Mouse (Mus musculus): ENCODE results near the gene Dab2ip. TPM values are rescaled to one million over a fixed set of nuclear protein-coding genes. Genes with fewer than 3 reads are reported as not detected.

Dab2ip gene
- polyA plus RNA-seq, 1 experiment from 2014 or later, result 27.0 TPM

GRCm38 (mm10) chr2:35622261-35623103 lies 64.4 kb downstream of the Dab2ip start:
- peak overlapping the region; percentile 84 for H3K9ac ChIP-seq (ENCODE audit: low read depth, low read length)
- H3K27ac ChIP-seq (ENCODE audit: low read length), result peak overlapping the region; percentile 71
- H3K36me3 ChIP-seq (ENCODE audit: control insufficient read depth, insufficient read depth, low read length), result peaks cover 4% of the 10 kb centered on the region; the same call in 1 of the 2 replicates
- H3K4me1 ChIP-seq (ENCODE audit: control insufficient read depth, insufficient read depth, low read length), result peaks cover 87% of the 10 kb centered on the region
- H3K4me2 ChIP-seq (ENCODE audit: low read depth, low read length), result peak overlapping the region; percentile 69
- WGBS, result 3% methylated on average over 20 of the region's 20 CpGs
- peak overlapping the region; percentile 77 for H3K4me3 ChIP-seq (ENCODE audit: low read length)
- no peaks in the 10 kb centered on the region for H3K9me3 ChIP-seq (ENCODE audit: control insufficient read depth, low read length)
- no peaks in the 10 kb centered on the region for H3K27me3 ChIP-seq (replicated peaks; ENCODE audit: control insufficient read depth, insufficient read depth, low read length)
- ATAC-seq, result peak; percentile 9

GRCm38 (mm10) chr2:35623104-35623377 lies 65.0 kb downstream of the Dab2ip start:
- peaks cover 4% of the 10 kb centered on the region; the same call in 1 of the 2 replicates for H3K36me3 ChIP-seq (ENCODE audit: control insufficient read depth, insufficient read depth, low read length)
- peaks cover 86% of the 10 kb centered on the region for H3K4me1 ChIP-seq (ENCODE audit: control insufficient read depth, insufficient read depth, low read length)
- H3K4me3 ChIP-seq (ENCODE audit: low read length), result peak overlapping the region; percentile 77
- peak overlapping the region; percentile 84 for H3K9ac ChIP-seq (ENCODE audit: low read depth, low read length)
- H3K27me3 ChIP-seq (replicated peaks; ENCODE audit: control insufficient read depth, insufficient read depth, low read length), result no peaks in the 10 kb centered on the region
- 31% methylated on average over 4 of the region's 4 CpGs for WGBS
- H3K9me3 ChIP-seq (ENCODE audit: control insufficient read depth, low read length), result no peaks in the 10 kb centered on the region
- no peak for ATAC-seq
- peak overlapping the region; percentile 71; the same call in 1 of the 2 replicates for H3K27ac ChIP-seq (ENCODE audit: low read length)
- peak overlapping the region; percentile 69 for H3K4me2 ChIP-seq (ENCODE audit: low read depth, low read length)

GRCm38 (mm10) chr2:35623431-35624148 lies 65.5 kb downstream of the Dab2ip start:
- 32% methylated on average over 12 of the region's 12 CpGs for WGBS
- Histone ChIP-seq H3K4me1 (ENCODE audit: control insufficient read depth, insufficient read depth, low read length) (peaks cover 84% of the 10 kb centered on the region), H3K27me3 (replicated peaks; ENCODE audit: control insufficient read depth, insufficient read depth, low read length) (no peaks in the 10 kb centered on the region), H3K9ac (ENCODE audit: low read depth, low read length) (peak overlapping the region; percentile 84), H3K27ac (ENCODE audit: low read length) (no peak overlapping the region), H3K36me3 (ENCODE audit: control insufficient read depth, insufficient read depth, low read length) (peaks cover 4% of the 10 kb centered on the region; the same call in 1 of the 2 replicates), H3K9me3 (ENCODE audit: control insufficient read depth, low read length) (no peaks in the 10 kb centered on the region), H3K4me2 (ENCODE audit: low read depth, low read length) (peak overlapping the region; percentile 69), H3K4me3 (ENCODE audit: low read length) (peak overlapping the region; percentile 77)
- ATAC-seq, result no peak

- peaks cover 4% of the 10 kb centered on the region; the same call in 1 of the 2 replicates for H3K36me3 ChIP-seq (ENCODE audit: control insufficient read depth, insufficient read depth, low read length)
- peaks cover 77% of the 10 kb centered on the region for H3K4me1 ChIP-seq (ENCODE audit: control insufficient read depth, insufficient read depth, low read length)
- no peak for ATAC-seq
- peak overlapping the region; percentile 69 for H3K4me2 ChIP-seq (ENCODE audit: low read depth, low read length)
- H3K4me3 ChIP-seq (ENCODE audit: low read length), result no peak overlapping the region
- peak overlapping the region; percentile 84 for H3K9ac ChIP-seq (ENCODE audit: low read depth, low read length)
- H3K27ac ChIP-seq (ENCODE audit: low read length), result no peak overlapping the region
- H3K9me3 ChIP-seq (ENCODE audit: control insufficient read depth, low read length), result no peaks in the 10 kb centered on the region
- H3K27me3 ChIP-seq (replicated peaks; ENCODE audit: control insufficient read depth, insufficient read depth, low read length), result no peaks in the 10 kb centered on the region
- 67% methylated on average over 5 of the region's 5 CpGs for WGBS
Measured at GRCm38 (mm10) chr2:35624380-35625006, 66.4 kb downstream of the Dab2ip start.

GRCm38 (mm10) chr2:35625007-35625380 lies 66.9 kb downstream of the Dab2ip start:
- 81% methylated on average over 6 of the region's 6 CpGs for WGBS
- H3K27ac ChIP-seq (ENCODE audit: low read length), result no peak overlapping the region
- H3K9me3 ChIP-seq (ENCODE audit: control insufficient read depth, low read length), result no peaks in the 10 kb centered on the region
- peaks cover 72% of the 10 kb centered on the region for H3K4me1 ChIP-seq (ENCODE audit: control insufficient read depth, insufficient read depth, low read length)
- ATAC-seq, result no peak
- no peak overlapping the region for H3K4me3 ChIP-seq (ENCODE audit: low read length)
- H3K36me3 ChIP-seq (ENCODE audit: control insufficient read depth, insufficient read depth, low read length), result peaks cover 4% of the 10 kb centered on the region
- H3K9ac ChIP-seq (ENCODE audit: low read depth, low read length), result no peak overlapping the region
- no peaks in the 10 kb centered on the region for H3K27me3 ChIP-seq (replicated peaks; ENCODE audit: control insufficient read depth, insufficient read depth, low read length)
- H3K4me2 ChIP-seq (ENCODE audit: low read depth, low read length), result no peak overlapping the region

- peaks cover 66% of the 10 kb centered on the region for H3K4me1 ChIP-seq (ENCODE audit: control insufficient read depth, insufficient read depth, low read length)
- no peak overlapping the region for H3K4me2 ChIP-seq (ENCODE audit: low read depth, low read length)
- no peaks in the 10 kb centered on the region for H3K9me3 ChIP-seq (ENCODE audit: control insufficient read depth, low read length)
- H3K36me3 ChIP-seq (ENCODE audit: control insufficient read depth, insufficient read depth, low read length), result peaks cover 4% of the 10 kb centered on the region
- no peak overlapping the region for H3K9ac ChIP-seq (ENCODE audit: low read depth, low read length)
- 68% methylated on average over 6 of the region's 6 CpGs for WGBS
- ATAC-seq, result no peak
- no peak overlapping the region for H3K4me3 ChIP-seq (ENCODE audit: low read length)
- H3K27ac ChIP-seq (ENCODE audit: low read length), result no peak overlapping the region
- no peaks in the 10 kb centered on the region for H3K27me3 ChIP-seq (replicated peaks; ENCODE audit: control insufficient read depth, insufficient read depth, low read length)
Measured at GRCm38 (mm10) chr2:35625526-35625925, 67.5 kb downstream of the Dab2ip start.

GRCm38 (mm10) chr2:35626181-35626727 lies 68.2 kb downstream of the Dab2ip start:
- Histone ChIP-seq H3K4me1 (ENCODE audit: control insufficient read depth, insufficient read depth, low read length) (peaks cover 59% of the 10 kb centered on the region), H3K4me3 (ENCODE audit: low read length) (no peak overlapping the region), H3K4me2 (ENCODE audit: low read depth, low read length) (no peak overlapping the region), H3K36me3 (ENCODE audit: control insufficient read depth, insufficient read depth, low read length) (peaks cover 4% of the 10 kb centered on the region), H3K27me3 (replicated peaks; ENCODE audit: control insufficient read depth, insufficient read depth, low read length) (no peaks in the 10 kb centered on the region), H3K9ac (ENCODE audit: low read depth, low read length) (peak overlapping the region; percentile 11; the same call in 1 of the 2 replicates), H3K27ac (ENCODE audit: low read length) (no peak overlapping the region), H3K9me3 (ENCODE audit: control insufficient read depth, low read length) (no peaks in the 10 kb centered on the region)
- ATAC-seq, result no peak
- WGBS, result 75% methylated on average over 9 of the region's 9 CpGs

GRCm38 (mm10) chr2:35627298-35627898 lies 69.3 kb downstream of the Dab2ip start:
- no peaks in the 10 kb centered on the region for H3K9me3 ChIP-seq (ENCODE audit: control insufficient read depth, low read length)
- WGBS, result 38% methylated on average over 11 of the region's 11 CpGs
- H3K4me3 ChIP-seq (ENCODE audit: low read length), result no peak overlapping the region
- H3K9ac ChIP-seq (ENCODE audit: low read depth, low read length), result no peak overlapping the region; the same call in 1 of the 2 replicates
- H3K27me3 ChIP-seq (replicated peaks; ENCODE audit: control insufficient read depth, insufficient read depth, low read length), result no peaks in the 10 kb centered on the region
- H3K4me2 ChIP-seq (ENCODE audit: low read depth, low read length), result 0 out of 2 replicates have a peak overlapping the region, but pooled peaks have one; percentile 9
- peak overlapping the region; percentile 35; the same call in 1 of the 2 replicates for H3K27ac ChIP-seq (ENCODE audit: low read length)
- ATAC-seq, result no peak
- H3K4me1 ChIP-seq (ENCODE audit: control insufficient read depth, insufficient read depth, low read length), result peaks cover 55% of the 10 kb centered on the region
- H3K36me3 ChIP-seq (ENCODE audit: control insufficient read depth, insufficient read depth, low read length), result peaks cover 4% of the 10 kb centered on the region
